Mouse (Mus musculus) cerebellum, adult 2 months (tissue): Measurements from ENCODE around the gene Manf.

Source experiments
- CTCF ChIP-seq: fragments of 200-500 bp; IDR thresholded peaks from 2 replicates; pipeline ENCODE4 v1.5.1; 2011; ENCODE audit warnings: low read depth, mild to moderate bottlenecking, control low read depth, low read length, moderate library complexity, borderline replicate concordance; ENCODE audit not compliant: insufficient read depth
- POLR2A ChIP-seq: fragments of 200-500 bp; IDR thresholded peaks from 2 replicates; pipeline ENCODE4 v1.6.1; 2011; ENCODE audit warnings: low read length, control low read depth, borderline replicate concordance; ENCODE audit not compliant: insufficient read depth

DNA sequence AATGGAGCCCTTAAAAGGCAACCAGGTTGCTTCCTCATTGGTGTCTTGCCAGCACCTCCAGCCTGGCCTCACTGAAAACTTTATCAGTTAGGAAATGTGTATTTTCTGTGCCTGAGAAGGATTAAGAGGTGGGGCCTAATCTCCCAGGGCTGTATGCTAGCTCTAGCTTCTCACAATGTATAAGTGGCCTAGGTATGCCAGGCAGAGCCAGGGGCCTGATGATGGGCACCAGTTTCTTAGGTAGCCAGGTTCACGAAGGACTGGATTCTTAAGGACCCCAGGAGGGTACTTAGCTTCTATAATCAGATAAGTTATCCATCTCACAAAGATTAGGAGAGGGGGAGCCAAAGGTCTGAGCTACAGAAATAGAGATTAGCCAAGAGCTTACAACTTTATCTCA lies 19.8 kb upstream of the Manf start:
- TF ChIP-seq CTCF (no peak), POLR2A (no peak)
